Mouse (Mus musculus): ENCODE results near the gene Stra8. TPM values are rescaled to one million over a fixed set of nuclear protein-coding genes. Genes with fewer than 3 reads are reported as not detected.

Stra8 gene
- polyA plus RNA-seq, 1 experiment from 2014 or later, result not detected

- Histone ChIP-seq H3K9ac (ENCODE audit: low read depth, low read length) (peak within 1 kb of the TSS; percentile 90), H3K9me3 (ENCODE audit: control insufficient read depth, low read length) (no peaks in the 10 kb centered on the region), H3K4me2 (replicated peaks; ENCODE audit: low read depth, low read length) (peak within 1 kb of the TSS; percentile 67), H3K27me3 (ENCODE audit: control insufficient read depth, insufficient read depth, low read length) (no peaks in the 10 kb centered on the region), H3K36me3 (ENCODE audit: control insufficient read depth, insufficient read depth, low read length) (no peaks in the 10 kb centered on the region), H3K4me1 (replicated peaks; ENCODE audit: control insufficient read depth, insufficient read depth, low read length) (no peaks in the 10 kb centered on the region), H3K4me3 (ENCODE audit: low read depth, low read length) (peak within 1 kb of the TSS; percentile 68), H3K27ac (ENCODE audit: low read depth, low read length) (peak within 1 kb of the TSS; percentile 85)
- DNase-seq (ENCODE audit: low spot score), result peak; percentile 98
- ATAC-seq (ENCODE audit: low FRiP score), result peak; percentile 92
- under 1% methylated on average over 53 of the region's 56 CpGs for WGBS
Measured at GRCm38 (mm10) chr6:34877509-34878321, 42.2 kb upstream of the Stra8 start, which contains the start of gene Cyren. TSS of gene Cyren (minus strand) at chr6:34878060.

- WGBS, result 88% methylated on average over 16 of the region's 16 CpGs
- no peak overlapping the region for H3K4me2 ChIP-seq (replicated peaks; ENCODE audit: low read depth, low read length)
- no peaks in the 10 kb centered on the region for H3K4me1 ChIP-seq (replicated peaks; ENCODE audit: control insufficient read depth, insufficient read depth, low read length)
- ATAC-seq (ENCODE audit: low FRiP score) (no peak), DNase-seq (ENCODE audit: low spot score) (no peak)
- H3K9me3 ChIP-seq (ENCODE audit: control insufficient read depth, low read length), result no peaks in the 10 kb centered on the region
- H3K27me3 ChIP-seq (ENCODE audit: control insufficient read depth, insufficient read depth, low read length), result no peaks in the 10 kb centered on the region
- H3K36me3 ChIP-seq (ENCODE audit: control insufficient read depth, insufficient read depth, low read length), result no peaks in the 10 kb centered on the region
- no peak overlapping the region for H3K4me3 ChIP-seq (ENCODE audit: low read depth, low read length)
- H3K27ac ChIP-seq (ENCODE audit: low read depth, low read length), result no peak overlapping the region
- H3K9ac ChIP-seq (ENCODE audit: low read depth, low read length), result no peak overlapping the region
Measured at GRCm38 (mm10) chr6:34879101-34879740, 40.7 kb upstream of the Stra8 start.

DNA sequence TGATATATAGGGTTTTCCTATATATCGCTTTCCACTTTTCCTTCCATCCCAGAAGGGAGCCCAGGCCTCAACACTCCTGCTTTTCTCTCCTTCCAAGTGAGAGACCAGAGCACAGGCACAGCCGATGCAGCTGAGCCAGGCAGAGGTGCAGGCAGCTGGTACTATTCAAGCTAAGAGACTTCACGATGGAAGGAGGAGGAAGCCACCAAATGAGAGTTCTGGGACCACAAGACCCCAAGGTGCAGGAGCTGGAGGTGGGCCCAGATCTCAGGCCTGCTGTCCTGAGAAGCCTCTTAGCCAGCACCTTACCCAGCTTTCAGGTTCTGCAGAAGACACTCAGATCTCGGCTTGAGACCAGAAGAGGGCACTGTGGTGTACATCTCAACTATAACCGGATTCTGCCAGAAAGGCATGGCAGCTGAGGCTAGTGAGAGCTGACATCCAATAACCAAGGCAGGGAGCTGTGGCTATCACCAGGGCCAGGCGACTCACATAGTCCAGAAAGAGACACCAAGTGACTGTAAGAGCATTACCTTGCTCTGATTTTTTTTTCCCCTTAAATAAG lies 40.0 kb upstream of the Stra8 start:
- WGBS, result 58% methylated on average over 6 of the region's 6 CpGs
- Histone ChIP-seq H3K4me3 (ENCODE audit: low read depth, low read length) (no peak overlapping the region), H3K27me3 (ENCODE audit: control insufficient read depth, insufficient read depth, low read length) (no peaks in the 10 kb centered on the region), H3K4me2 (replicated peaks; ENCODE audit: low read depth, low read length) (no peak overlapping the region), H3K4me1 (replicated peaks; ENCODE audit: control insufficient read depth, insufficient read depth, low read length) (no peaks in the 10 kb centered on the region), H3K36me3 (ENCODE audit: control insufficient read depth, insufficient read depth, low read length) (no peaks in the 10 kb centered on the region), H3K9ac (ENCODE audit: low read depth, low read length) (no peak overlapping the region), H3K27ac (ENCODE audit: low read depth, low read length) (no peak overlapping the region), H3K9me3 (ENCODE audit: control insufficient read depth, low read length) (no peaks in the 10 kb centered on the region)
- ATAC-seq (ENCODE audit: low FRiP score), result no peak
- DNase-seq (ENCODE audit: low spot score), result peak; percentile 44

DNA sequence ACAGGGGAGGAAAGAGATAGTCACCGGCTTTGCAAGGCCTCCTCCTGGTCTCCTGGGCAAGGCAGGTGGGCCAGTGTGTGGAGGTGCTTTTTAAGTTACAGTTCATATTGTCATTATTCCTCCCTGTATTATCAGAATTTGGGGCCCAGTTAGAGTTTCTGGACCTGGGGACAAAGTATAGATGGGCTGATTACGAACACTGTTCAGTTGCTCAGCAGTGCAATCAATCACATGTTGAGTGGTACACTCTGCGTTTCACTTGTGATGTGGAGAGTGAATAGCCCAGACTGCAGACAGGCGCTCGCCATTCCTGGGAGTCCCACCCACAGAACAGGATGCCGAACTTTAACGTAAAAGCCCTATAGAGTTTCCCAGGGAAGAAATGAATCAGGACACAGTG lies 35.2 kb upstream of the Stra8 start:
- H3K9me3 ChIP-seq (ENCODE audit: control insufficient read depth, low read length), result no peaks in the 10 kb centered on the region
- ATAC-seq (ENCODE audit: low FRiP score), result no peak
- H3K4me2 ChIP-seq (replicated peaks; ENCODE audit: low read depth, low read length), result no peak overlapping the region
- H3K9ac ChIP-seq (ENCODE audit: low read depth, low read length), result no peak overlapping the region
- no peaks in the 10 kb centered on the region for H3K36me3 ChIP-seq (ENCODE audit: control insufficient read depth, insufficient read depth, low read length)
- DNase-seq (ENCODE audit: low spot score), result no peak
- H3K4me3 ChIP-seq (ENCODE audit: low read depth, low read length), result no peak overlapping the region
- peaks cover 8% of the 10 kb centered on the region for H3K4me1 ChIP-seq (replicated peaks; ENCODE audit: control insufficient read depth, insufficient read depth, low read length)
- H3K27ac ChIP-seq (ENCODE audit: low read depth, low read length), result no peak overlapping the region
- H3K27me3 ChIP-seq (ENCODE audit: control insufficient read depth, insufficient read depth, low read length), result no peaks in the 10 kb centered on the region
- WGBS, result 90% methylated on average over 7 of the region's 7 CpGs

GRCm38 (mm10) chr6:34887131-34887850 lies 32.7 kb upstream of the Stra8 start:
- no peaks in the 10 kb centered on the region for H3K36me3 ChIP-seq (ENCODE audit: control insufficient read depth, insufficient read depth, low read length)
- DNase-seq (ENCODE audit: low spot score) (peak; percentile 67), ATAC-seq (ENCODE audit: low FRiP score) (peak; percentile 82)
- no peak overlapping the region for H3K4me2 ChIP-seq (replicated peaks; ENCODE audit: low read depth, low read length)
- H3K9me3 ChIP-seq (ENCODE audit: control insufficient read depth, low read length), result no peaks in the 10 kb centered on the region
- peak overlapping the region; percentile 42; the same call in 1 of the 2 replicates for H3K9ac ChIP-seq (ENCODE audit: low read depth, low read length)
- no peaks in the 10 kb centered on the region for H3K27me3 ChIP-seq (ENCODE audit: control insufficient read depth, insufficient read depth, low read length)
- WGBS, result 48% methylated on average over 6 of the region's 6 CpGs
- H3K4me3 ChIP-seq (ENCODE audit: low read depth, low read length), result no peak overlapping the region
- H3K4me1 ChIP-seq (replicated peaks; ENCODE audit: control insufficient read depth, insufficient read depth, low read length), result peaks cover 8% of the 10 kb centered on the region
- H3K27ac ChIP-seq (ENCODE audit: low read depth, low read length), result peak overlapping the region; percentile 65

DNA sequence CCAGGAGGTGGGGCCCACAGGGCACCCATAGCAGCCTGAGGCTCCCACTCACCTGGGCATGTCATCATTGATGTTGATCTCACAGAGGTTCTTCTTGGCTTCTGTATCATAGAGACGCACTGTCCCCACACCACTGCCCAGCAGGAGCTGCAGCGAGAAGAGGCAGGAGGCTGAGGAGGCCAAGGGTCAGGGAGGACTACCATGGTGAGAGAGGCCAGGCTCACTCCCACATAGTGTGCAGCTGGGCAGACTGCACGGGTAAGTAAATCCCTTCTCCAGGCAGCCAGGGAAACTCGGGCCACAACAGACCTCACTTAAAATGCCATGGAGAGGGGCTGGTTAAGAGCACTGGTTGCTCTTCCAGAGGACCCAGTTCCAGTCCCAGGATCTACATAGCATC lies 30.8 kb upstream of the Stra8 start:
- Histone ChIP-seq H3K27ac (ENCODE audit: low read depth, low read length) (no peak overlapping the region), H3K4me3 (ENCODE audit: low read depth, low read length) (no peak overlapping the region), H3K9ac (ENCODE audit: low read depth, low read length) (no peak overlapping the region), H3K36me3 (ENCODE audit: control insufficient read depth, insufficient read depth, low read length) (no peaks in the 10 kb centered on the region), H3K4me1 (replicated peaks; ENCODE audit: control insufficient read depth, insufficient read depth, low read length) (peaks cover 8% of the 10 kb centered on the region), H3K4me2 (replicated peaks; ENCODE audit: low read depth, low read length) (no peak overlapping the region), H3K27me3 (ENCODE audit: control insufficient read depth, insufficient read depth, low read length) (no peaks in the 10 kb centered on the region), H3K9me3 (ENCODE audit: control insufficient read depth, low read length) (no peaks in the 10 kb centered on the region)
- DNase-seq (ENCODE audit: low spot score), result no peak
- no peak for ATAC-seq (ENCODE audit: low FRiP score)
- WGBS, result 45% methylated on average over 4 of the region's 4 CpGs

- no peak overlapping the region for H3K4me2 ChIP-seq (replicated peaks; ENCODE audit: low read depth, low read length)
- H3K27me3 ChIP-seq (ENCODE audit: control insufficient read depth, insufficient read depth, low read length), result no peaks in the 10 kb centered on the region
- H3K4me1 ChIP-seq (replicated peaks; ENCODE audit: control insufficient read depth, insufficient read depth, low read length), result no peaks in the 10 kb centered on the region
- H3K4me3 ChIP-seq (ENCODE audit: low read depth, low read length), result no peak overlapping the region
- no peak for ATAC-seq (ENCODE audit: low FRiP score)
- H3K27ac ChIP-seq (ENCODE audit: low read depth, low read length), result no peak overlapping the region
- peaks cover 4% of the 10 kb centered on the region for H3K36me3 ChIP-seq (ENCODE audit: control insufficient read depth, insufficient read depth, low read length)
- DNase-seq (ENCODE audit: low spot score), result no peak
- WGBS, result 79% methylated on average over 7 of the region's 7 CpGs
- no peak overlapping the region for H3K9ac ChIP-seq (ENCODE audit: low read depth, low read length)
- no peaks in the 10 kb centered on the region for H3K9me3 ChIP-seq (ENCODE audit: control insufficient read depth, low read length)
Measured at GRCm38 (mm10) chr6:34895569-34895968, 24.4 kb upstream of the Stra8 start.

DNA sequence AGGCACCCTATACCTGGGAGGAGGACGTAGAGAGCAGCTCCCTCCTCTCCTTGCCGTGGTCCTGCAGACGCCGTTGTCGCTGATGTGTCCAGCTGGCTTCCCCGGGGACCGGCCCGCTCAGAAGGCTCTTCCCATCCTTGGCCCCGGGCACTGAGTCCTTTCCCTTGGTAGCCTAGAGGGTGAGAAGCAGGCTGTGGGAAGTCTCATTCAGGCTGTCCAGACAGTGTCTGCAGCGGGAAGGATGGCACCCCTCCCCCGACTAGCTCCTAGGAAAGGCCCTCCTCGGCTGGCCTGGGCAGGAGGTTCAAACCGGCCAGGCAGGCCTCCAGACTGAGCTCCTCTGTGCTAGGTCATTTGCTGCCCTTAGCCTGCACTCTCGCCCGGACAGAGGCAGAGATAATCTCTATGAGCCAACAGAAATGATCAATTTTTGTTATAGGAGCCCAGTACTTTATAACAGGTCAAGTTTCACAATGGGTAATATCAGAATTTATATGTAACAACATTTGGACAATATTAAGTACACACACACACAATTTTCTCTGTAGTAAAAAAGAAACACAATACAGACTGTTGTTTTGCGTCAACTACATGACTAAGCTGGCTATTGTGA lies 23.7 kb upstream of the Stra8 start:
- DNase-seq (ENCODE audit: low spot score) (peak; percentile 13), ATAC-seq (ENCODE audit: low FRiP score) (0 out of 2 replicates have a peak, but pooled peaks have one; percentile 27)
- Histone ChIP-seq H3K4me3 (ENCODE audit: low read depth, low read length) (no peak overlapping the region), H3K9me3 (ENCODE audit: control insufficient read depth, low read length) (no peaks in the 10 kb centered on the region), H3K27ac (ENCODE audit: low read depth, low read length) (no peak overlapping the region), H3K36me3 (ENCODE audit: control insufficient read depth, insufficient read depth, low read length) (peaks cover 4% of the 10 kb centered on the region), H3K9ac (ENCODE audit: low read depth, low read length) (no peak overlapping the region), H3K27me3 (ENCODE audit: control insufficient read depth, insufficient read depth, low read length) (no peaks in the 10 kb centered on the region), H3K4me2 (replicated peaks; ENCODE audit: low read depth, low read length) (no peak overlapping the region), H3K4me1 (replicated peaks; ENCODE audit: control insufficient read depth, insufficient read depth, low read length) (no peaks in the 10 kb centered on the region)
- 53% methylated on average over 16 of the region's 16 CpGs for WGBS
